Mouse (Mus musculus) embryonic facial prominence, embryonic 15.5 days (tissue): ENCODE results near the gene Ehbp1. TPM values are rescaled to one million over a fixed set of nuclear protein-coding genes. Genes with fewer than 3 reads are reported as not detected.
A peak's percentile ranks its signal among the peaks of the same experiment; 100 is the strongest.

Experiments
- ATAC-seq: fragments of 200-750 bp; cut with Nextera tagmentation; 2 replicates; pipeline ENCODE4 v1.8.0; 2017; ENCODE audit warnings: low read depth, moderate TSS enrichment; ENCODE audit not compliant: insufficient number of reproducible peaks, low FRiP score, low TSS enrichment
- H3K27ac ChIP-seq: fragments of 300-500 bp; sonication (generic); replicated peaks from 2 replicates; pipeline ENCODE4 v1.5.1; 2015; ENCODE audit warnings: mild to moderate bottlenecking, inconsistent platforms
- H3K27me3 ChIP-seq: fragments of 300-500 bp; sonication (generic); 2 replicates; pipeline ENCODE4 v1.6.1; 2015; ENCODE audit warnings: inconsistent platforms
- H3K36me3 ChIP-seq: fragments of 300-500 bp; sonication (generic); 2 replicates; pipeline ENCODE4 v1.6.1; 2015; ENCODE audit warnings: mild to moderate bottlenecking, inconsistent platforms
- H3K4me1 ChIP-seq: fragments of 300-500 bp; sonication (generic); 2 replicates; pipeline ENCODE4 v1.6.1; 2015; ENCODE audit warnings: inconsistent platforms
- H3K4me2 ChIP-seq: fragments of 300-500 bp; sonication (generic); replicated peaks from 2 replicates; pipeline ENCODE4 v1.6.1; 2015; ENCODE audit warnings: mild to moderate bottlenecking, inconsistent platforms
- H3K4me3 ChIP-seq: fragments of 300-500 bp; sonication (generic); replicated peaks from 2 replicates; pipeline ENCODE4 v1.5.1; 2015; ENCODE audit warnings: mild to moderate bottlenecking, inconsistent platforms
- H3K9ac ChIP-seq: fragments of 300-500 bp; sonication (generic); 2 replicates; pipeline ENCODE4 v1.6.1; 2015; ENCODE audit warnings: inconsistent platforms
- H3K9me3 ChIP-seq: fragments of 300-500 bp; sonication (generic); replicated peaks from 2 replicates; pipeline ENCODE4 v1.6.1; 2016; ENCODE audit warnings: inconsistent platforms
- WGBS: fragments of 180-500 bp; shearing (Covaris S2); methylation state at CpG from one replicate; pipeline ENCODE4 v1.1.7; 2015; 5-methylcytosine and 5-hydroxymethylcytosine counted together
- polyA plus RNA-seq: library from polyadenylated mRNA; unstranded; fragments of >200 nt; fragmentation: Nextera tagmentation; extraction: Ambion mirVana; gene quantifications from 2 replicates; pipeline ENCODE4 v1.2.1, GENCODE M21; 2015

Ehbp1 gene
- polyA plus RNA-seq, 1 experiment from 2014 or later = 14.2 TPM

- no peak overlapping the region for H3K27ac ChIP-seq
- 16% methylated on average over 32 of the region's 32 CpGs for WGBS
- peak overlapping the region; percentile 92 for H3K4me2 ChIP-seq
- H3K9me3 ChIP-seq = no peaks in the 10 kb centered on the region
- no peak for ATAC-seq
- peaks cover 81% of the 10 kb centered on the region for H3K27me3 ChIP-seq
- H3K4me1 ChIP-seq = peaks cover 46% of the 10 kb centered on the region
- H3K9ac ChIP-seq = no peak overlapping the region
- H3K4me3 ChIP-seq = peak overlapping the region; percentile 53
- H3K36me3 ChIP-seq = no peaks in the 10 kb centered on the region
Observed at GRCm38 (mm10) chr11:21998141-21999047, 343.7 kb downstream of the Ehbp1 start.

GRCm38 (mm10) chr11:21997561-21998140 is 344.4 kb downstream of the Ehbp1 start:
- no peak for ATAC-seq
- no peaks in the 10 kb centered on the region for H3K36me3 ChIP-seq
- no peaks in the 10 kb centered on the region for H3K9me3 ChIP-seq
- H3K27me3 ChIP-seq = peaks cover 89% of the 10 kb centered on the region
- peak overlapping the region; percentile 92 for H3K4me2 ChIP-seq
- no peak overlapping the region for H3K27ac ChIP-seq
- peak overlapping the region; percentile 53 for H3K4me3 ChIP-seq
- H3K9ac ChIP-seq = no peak overlapping the region
- peaks cover 45% of the 10 kb centered on the region for H3K4me1 ChIP-seq
- WGBS = 5% methylated on average over 20 of the region's 20 CpGs

GRCm38 (mm10) chr11:21996661-21997560 is 345.2 kb downstream of the Ehbp1 start:
- no peak overlapping the region for H3K9ac ChIP-seq
- no peaks in the 10 kb centered on the region for H3K9me3 ChIP-seq
- peak overlapping the region; percentile 92 for H3K4me2 ChIP-seq
- H3K27ac ChIP-seq = no peak overlapping the region
- H3K4me1 ChIP-seq = peaks cover 39% of the 10 kb centered on the region
- ATAC-seq = no peak
- no peaks in the 10 kb centered on the region for H3K36me3 ChIP-seq
- 2% methylated on average over 63 of the region's 63 CpGs for WGBS
- H3K4me3 ChIP-seq = peak overlapping the region; percentile 53
- peaks cover 88% of the 10 kb centered on the region for H3K27me3 ChIP-seq

DNA sequence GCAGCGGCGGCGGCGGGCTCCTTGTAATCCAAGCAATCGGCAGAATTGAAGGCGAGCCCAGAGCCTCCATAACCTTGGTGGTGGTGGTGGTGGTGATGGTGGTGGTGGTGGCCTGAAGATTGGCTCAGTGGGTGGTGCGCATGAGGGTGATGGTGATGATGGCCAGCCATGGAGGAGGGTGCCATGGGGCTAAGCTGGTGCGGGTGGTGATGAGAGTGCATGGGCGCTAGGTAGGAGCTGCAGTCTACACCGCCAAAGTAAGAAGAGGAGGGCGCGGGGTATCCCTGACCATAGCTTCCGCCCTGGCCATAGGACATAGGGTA is 345.8 kb downstream of the Ehbp1 start:
- peaks cover 85% of the 10 kb centered on the region for H3K27me3 ChIP-seq
- H3K4me3 ChIP-seq = peak overlapping the region; percentile 53
- 12% methylated on average over 13 of the region's 13 CpGs for WGBS
- peaks cover 33% of the 10 kb centered on the region for H3K4me1 ChIP-seq
- ATAC-seq = no peak
- no peak overlapping the region for H3K27ac ChIP-seq
- H3K9me3 ChIP-seq = no peaks in the 10 kb centered on the region
- H3K9ac ChIP-seq = no peak overlapping the region
- H3K36me3 ChIP-seq = no peaks in the 10 kb centered on the region
- peak overlapping the region; percentile 92 for H3K4me2 ChIP-seq

GRCm38 (mm10) chr11:21995534-21996324 is 346.4 kb downstream of the Ehbp1 start:
- Histone ChIP-seq H3K27me3 (peaks cover 84% of the 10 kb centered on the region), H3K4me2 (peak overlapping the region; percentile 92; the same call in 1 of the 2 replicates), H3K27ac (no peak overlapping the region), H3K9ac (no peak overlapping the region), H3K9me3 (no peaks in the 10 kb centered on the region), H3K4me3 (peak overlapping the region; percentile 53), H3K36me3 (no peaks in the 10 kb centered on the region), H3K4me1 (peaks cover 28% of the 10 kb centered on the region)
- WGBS = 9% methylated on average over 27 of the region's 27 CpGs
- no peak for ATAC-seq

GRCm38 (mm10) chr11:21994377-21995370 is 347.4 kb downstream of the Ehbp1 start:
- no peaks in the 10 kb centered on the region for H3K36me3 ChIP-seq
- WGBS = 10% methylated on average over 34 of the region's 34 CpGs
- H3K4me3 ChIP-seq = 0 out of 2 replicates have a peak overlapping the region, but pooled peaks have one; percentile 8
- H3K9ac ChIP-seq = no peak overlapping the region
- no peak for ATAC-seq
- H3K4me2 ChIP-seq = 0 out of 2 replicates have a peak overlapping the region, but pooled peaks have one; percentile 15
- no peaks in the 10 kb centered on the region for H3K9me3 ChIP-seq
- H3K4me1 ChIP-seq = peaks cover 25% of the 10 kb centered on the region
- no peak overlapping the region for H3K27ac ChIP-seq
- peaks cover 77% of the 10 kb centered on the region for H3K27me3 ChIP-seq

DNA sequence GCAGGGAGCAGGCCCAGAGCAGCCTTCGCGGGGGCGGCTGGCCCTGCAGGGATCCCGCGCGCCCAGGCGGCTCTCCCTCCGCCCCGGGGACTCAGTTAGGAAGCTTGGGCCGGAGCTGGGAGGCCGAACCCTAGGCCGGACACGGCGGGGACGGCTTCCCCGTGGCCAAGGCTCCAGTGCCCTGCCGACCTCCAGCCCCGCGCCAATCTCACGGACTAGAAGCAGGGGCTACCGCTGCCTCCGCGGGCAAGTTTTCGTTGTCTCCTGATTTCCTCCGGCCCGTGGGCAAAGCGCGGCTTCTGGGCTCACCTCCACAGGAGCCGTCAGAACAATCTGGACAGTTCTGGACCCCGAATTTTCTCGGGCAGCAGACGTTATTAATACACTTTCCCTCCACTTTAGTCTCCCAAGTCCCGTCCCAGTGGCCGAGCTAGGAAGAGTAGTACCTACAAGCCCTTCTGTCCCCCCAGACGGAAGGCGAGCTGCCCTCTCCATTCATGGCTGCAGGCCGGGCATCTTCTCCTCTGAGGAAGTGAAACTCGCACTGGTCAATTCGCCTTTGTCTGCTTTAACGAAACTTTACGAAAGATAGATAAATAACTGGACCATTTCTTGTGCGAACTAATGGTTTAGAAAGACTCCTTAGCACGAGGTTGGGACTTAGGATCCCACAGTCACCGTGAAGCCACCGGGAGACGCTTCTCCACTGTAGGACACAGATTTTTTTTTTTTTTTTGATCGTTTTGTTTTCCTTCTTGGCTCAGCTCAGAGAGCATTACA is 348.3 kb downstream of the Ehbp1 start:
- H3K9ac ChIP-seq = no peak overlapping the region
- no peak for ATAC-seq
- H3K4me2 ChIP-seq = peak overlapping the region; percentile 42
- 5% methylated on average over 45 of the region's 47 CpGs for WGBS
- peak overlapping the region; percentile 26 for H3K4me3 ChIP-seq
- peaks cover 76% of the 10 kb centered on the region for H3K27me3 ChIP-seq
- H3K9me3 ChIP-seq = no peaks in the 10 kb centered on the region
- H3K4me1 ChIP-seq = peaks cover 25% of the 10 kb centered on the region
- no peak overlapping the region for H3K27ac ChIP-seq
- H3K36me3 ChIP-seq = no peaks in the 10 kb centered on the region

GRCm38 (mm10) chr11:21992761-21993596 is 349.1 kb downstream of the Ehbp1 start:
- Histone ChIP-seq H3K4me3 (peak overlapping the region; percentile 26), H3K4me2 (peak overlapping the region; percentile 42), H3K27ac (no peak overlapping the region), H3K4me1 (peaks cover 25% of the 10 kb centered on the region), H3K27me3 (peaks cover 72% of the 10 kb centered on the region), H3K9ac (no peak overlapping the region), H3K36me3 (no peaks in the 10 kb centered on the region), H3K9me3 (no peaks in the 10 kb centered on the region)
- 3% methylated on average over 96 of the region's 96 CpGs for WGBS
- ATAC-seq = peak; percentile 37; the same call in 1 of the 2 replicates
